Mouse (Mus musculus) heart, embryonic 11.5 days (tissue): Measurements from ENCODE around the gene Rtel1. TPM values are rescaled to one million over a fixed set of nuclear protein-coding genes. Genes with fewer than 3 reads are reported as not detected.
A peak's percentile ranks its signal among the peaks of the same experiment; 100 is the strongest.

ENCODE experiments used
- ATAC-seq: fragments of 200-750 bp; cut with Nextera tagmentation; replicated peaks from 2 replicates; pipeline ENCODE4 v1.8.0; 2017; ENCODE audit warnings: moderate library complexity; ENCODE audit not compliant: insufficient number of reproducible peaks, low FRiP score, low TSS enrichment
- H3K27ac ChIP-seq: fragments of 300-500 bp; sonication (generic); 2 replicates; pipeline ENCODE4 v1.5.1; 2014; ENCODE audit warnings: mild to moderate bottlenecking, low read depth, low read length
- H3K27me3 ChIP-seq: fragments of 300-500 bp; sonication (generic); 2 replicates; pipeline ENCODE4 v1.6.1; 2014; ENCODE audit warnings: mild to moderate bottlenecking, low read length, mixed read lengths; ENCODE audit not compliant: control insufficient read depth, insufficient read depth
- H3K36me3 ChIP-seq: fragments of 300-500 bp; sonication (generic); 2 replicates; pipeline ENCODE4 v1.6.1; 2014; ENCODE audit warnings: mild to moderate bottlenecking, low read length, moderate library complexity, mixed read lengths; ENCODE audit not compliant: control insufficient read depth, insufficient read depth
- H3K4me1 ChIP-seq: fragments of 300-500 bp; sonication (generic); 2 replicates; pipeline ENCODE4 v1.6.1; 2014; ENCODE audit warnings: low read length; ENCODE audit not compliant: control insufficient read depth, insufficient read depth
- H3K4me2 ChIP-seq: fragments of 300-500 bp; sonication (generic); 2 replicates; pipeline ENCODE4 v1.6.1; 2014; ENCODE audit warnings: mild to moderate bottlenecking, moderate library complexity
- H3K4me3 ChIP-seq: fragments of 300-500 bp; sonication (generic); 2 replicates; pipeline ENCODE4 v1.5.1; 2014; ENCODE audit warnings: low read depth, low read length
- H3K9ac ChIP-seq: fragments of 300-500 bp; sonication (generic); 2 replicates; pipeline ENCODE4 v1.6.1; 2014; ENCODE audit warnings: mild to moderate bottlenecking, low read depth, low read length, moderate library complexity
- H3K9me3 ChIP-seq: fragments of 300-500 bp; sonication (generic); replicated peaks from 2 replicates; pipeline ENCODE4 v1.6.1; 2016; ENCODE audit warnings: low read length; ENCODE audit not compliant: control insufficient read depth
- WGBS: fragments of 180-500 bp; shearing (Covaris S2); extraction: QIAGEN DNeasy Blood & Tissue Kit; methylation state at CpG from one replicate; pipeline ENCODE4 v1.1.7; 2014; ENCODE audit not compliant: insufficient replicate concordance; 5-methylcytosine and 5-hydroxymethylcytosine counted together
- polyA plus RNA-seq: library from polyadenylated mRNA; unstranded; fragments of >200 nt; fragmentation: Nextera tagmentation; extraction: Ambion mirVana; gene quantifications from 2 replicates; pipeline ENCODE4 v1.2.1, GENCODE M21; 2014

Gene Rtel1
- 33.3 and 34.8 TPM in 2 replicates for polyA plus RNA-seq

GRCm38 (mm10) chr2:181319248-181320102 is at the start of gene Rtel1:
Gene Rtel1, plus strand, starts transcription at chr2:181319739.
- Histone ChIP-seq H3K36me3 (peaks cover 14% of the 10 kb centered on the region; the same call in 1 of the 2 replicates), H3K9ac (peak within 1 kb of the TSS; percentile 77), H3K9me3 (no peaks in the 10 kb centered on the region), H3K27me3 (peaks cover 13% of the 10 kb centered on the region), H3K4me1 (peaks cover 7% of the 10 kb centered on the region), H3K4me2 (peak within 1 kb of the TSS; percentile 90), H3K4me3 (peak within 1 kb of the TSS; percentile 64), H3K27ac (peak within 1 kb of the TSS; percentile 88)
- WGBS: 6% methylated on average over 40 of the region's 40 CpGs
- peak; percentile 85 for ATAC-seq

- WGBS: 95% methylated on average over 2 of the region's 2 CpGs
- Histone ChIP-seq H3K27ac (no peak overlapping the region), H3K9ac (no peak overlapping the region), H3K9me3 (no peaks in the 10 kb centered on the region), H3K27me3 (no peaks in the 10 kb centered on the region), H3K4me1 (no peaks in the 10 kb centered on the region), H3K4me3 (no peak overlapping the region), H3K4me2 (no peak overlapping the region), H3K36me3 (peaks cover 12% of the 10 kb centered on the region)
- no peak for ATAC-seq
Measured at GRCm38 (mm10) chr2:181272092-181272491, 47.4 kb upstream of the Rtel1 start.

- no peak for ATAC-seq
- H3K4me1 ChIP-seq: no peaks in the 10 kb centered on the region
- H3K4me2 ChIP-seq: no peak overlapping the region
- H3K27me3 ChIP-seq: no peaks in the 10 kb centered on the region
- WGBS: 89% methylated on average over 2 of the region's 2 CpGs
- peaks cover 17% of the 10 kb centered on the region; the same call in 1 of the 2 replicates for H3K36me3 ChIP-seq
- no peaks in the 10 kb centered on the region for H3K9me3 ChIP-seq
- H3K27ac ChIP-seq: no peak overlapping the region
- no peak overlapping the region for H3K9ac ChIP-seq
- no peak overlapping the region for H3K4me3 ChIP-seq
Measured at GRCm38 (mm10) chr2:181273829-181274228, 45.7 kb upstream of the Rtel1 start.

- no peaks in the 10 kb centered on the region for H3K9me3 ChIP-seq
- 89% methylated on average over 4 of the region's 4 CpGs for WGBS
- peaks cover 17% of the 10 kb centered on the region; the same call in 1 of the 2 replicates for H3K36me3 ChIP-seq
- ATAC-seq: no peak
- H3K9ac ChIP-seq: no peak overlapping the region
- H3K4me3 ChIP-seq: no peak overlapping the region
- no peak overlapping the region for H3K27ac ChIP-seq
- no peaks in the 10 kb centered on the region for H3K27me3 ChIP-seq
- no peak overlapping the region for H3K4me2 ChIP-seq
- no peaks in the 10 kb centered on the region for H3K4me1 ChIP-seq
Measured at GRCm38 (mm10) chr2:181274639-181275038, 44.9 kb upstream of the Rtel1 start.

GRCm38 (mm10) chr2:181276766-181277165 is 42.8 kb upstream of the Rtel1 start:
- Histone ChIP-seq H3K9me3 (no peaks in the 10 kb centered on the region), H3K27me3 (no peaks in the 10 kb centered on the region), H3K36me3 (0 out of 2 replicates have a peak, but pooled peaks cover 14% of the 10 kb centered on the region), H3K9ac (no peak overlapping the region), H3K4me3 (no peak overlapping the region), H3K4me2 (no peak overlapping the region), H3K4me1 (no peaks in the 10 kb centered on the region), H3K27ac (no peak overlapping the region)
- ATAC-seq: no peak
- 67% methylated on average over 1 of the region's 1 CpGs for WGBS

GRCm38 (mm10) chr2:181277866-181278265 is 41.7 kb upstream of the Rtel1 start:
- Histone ChIP-seq H3K9ac (no peak overlapping the region), H3K27me3 (no peaks in the 10 kb centered on the region), H3K27ac (no peak overlapping the region), H3K9me3 (no peaks in the 10 kb centered on the region), H3K4me1 (no peaks in the 10 kb centered on the region), H3K4me3 (no peak overlapping the region), H3K36me3 (0 out of 2 replicates have a peak, but pooled peaks cover 14% of the 10 kb centered on the region), H3K4me2 (no peak overlapping the region)
- no peak for ATAC-seq
- 75% methylated on average over 3 of the region's 3 CpGs for WGBS

GRCm38 (mm10) chr2:181279968-181280367 is 39.6 kb upstream of the Rtel1 start:
- 82% methylated on average over 1 of the region's 1 CpGs for WGBS
- Histone ChIP-seq H3K27me3 (no peaks in the 10 kb centered on the region), H3K9me3 (no peaks in the 10 kb centered on the region), H3K36me3 (0 out of 2 replicates have a peak, but pooled peaks cover 9% of the 10 kb centered on the region), H3K4me2 (no peak overlapping the region), H3K4me1 (no peaks in the 10 kb centered on the region), H3K4me3 (no peak overlapping the region), H3K27ac (no peak overlapping the region), H3K9ac (no peak overlapping the region)
- no peak for ATAC-seq

- peak overlapping the region; percentile 75 for H3K4me2 ChIP-seq
- ATAC-seq: no peak
- no peaks in the 10 kb centered on the region for H3K27me3 ChIP-seq
- H3K36me3 ChIP-seq: 0 out of 2 replicates have a peak, but pooled peaks cover 2% of the 10 kb centered on the region
- H3K27ac ChIP-seq: peak overlapping the region; percentile 96
- peaks cover 9% of the 10 kb centered on the region; the same call in 1 of the 2 replicates for H3K4me1 ChIP-seq
- WGBS: 55% methylated on average over 6 of the region's 6 CpGs
- no peaks in the 10 kb centered on the region for H3K9me3 ChIP-seq
- peak overlapping the region; percentile 89 for H3K9ac ChIP-seq
- H3K4me3 ChIP-seq: peak overlapping the region; percentile 70
Measured at GRCm38 (mm10) chr2:181286629-181287337, 32.8 kb upstream of the Rtel1 start.
